Mouse (Mus musculus) kidney, postnatal 25 days (tissue): Measurements from ENCODE around the gene H2-Oa.

ENCODE experiments used
- DNase-seq, 2 experiments: peaks; one replicate each; pipeline ENCODE4 v3.0.0; 2021; ENCODE audit warnings: mixed read lengths in 2 of 2

The H2-Oa gene

GRCm38 (mm10) chr17:34092197-34092875 is at the start of gene H2-Oa:
Gene H2-Oa, plus strand, starts transcription at chr17:34092340.
- DNase-seq, result no peak

GRCm38 (mm10) chr17:34045941-34046340 is 46.2 kb upstream of the H2-Oa start:
- no peak for DNase-seq

- DNase-seq, result no peak
Measured at GRCm38 (mm10) chr17:34047404-34048050, 44.6 kb upstream of the H2-Oa start.

- no peak for DNase-seq
Measured at GRCm38 (mm10) chr17:34057224-34057623, 34.9 kb upstream of the H2-Oa start.

GRCm38 (mm10) chr17:34068864-34069263 is 23.3 kb upstream of the H2-Oa start:
- DNase-seq, result no peak

- no peak for DNase-seq
Measured at GRCm38 (mm10) chr17:34072091-34072490, 20.0 kb upstream of the H2-Oa start.

- DNase-seq, result peak; percentile 68 to 93
Measured at GRCm38 (mm10) chr17:34075271-34075670, 16.9 kb upstream of the H2-Oa start.

GRCm38 (mm10) chr17:34077549-34077948 is 14.6 kb upstream of the H2-Oa start:
- DNase-seq, result peak; percentile 74 to 89

- no peak for DNase-seq
Measured at GRCm38 (mm10) chr17:34078148-34078547, 14.0 kb upstream of the H2-Oa start.

- DNase-seq, result no peak
Measured at GRCm38 (mm10) chr17:34079002-34079401, 13.1 kb upstream of the H2-Oa start.

GRCm38 (mm10) chr17:34079621-34080020 is 12.5 kb upstream of the H2-Oa start:
- DNase-seq, result peak in 1 of 2 experiments; percentile 12

GRCm38 (mm10) chr17:34083104-34083503 is 9.0 kb upstream of the H2-Oa start:
- DNase-seq, result no peak

GRCm38 (mm10) chr17:34087386-34087785 is 4.8 kb upstream of the H2-Oa start:
- DNase-seq, result no peak

GRCm38 (mm10) chr17:34088124-34088523 is 4.0 kb upstream of the H2-Oa start:
- DNase-seq, result no peak

- DNase-seq, result peak in 1 of 2 experiments; percentile 44
Measured at GRCm38 (mm10) chr17:34090923-34091322, 1.2 kb upstream of the H2-Oa start.

GRCm38 (mm10) chr17:34093199-34093874 is 1.2 kb downstream of the H2-Oa start:
- DNase-seq, result peak; percentile 36 to 61

- no peak for DNase-seq
Measured at GRCm38 (mm10) chr17:34094283-34095035, 2.3 kb downstream of the H2-Oa start.

GRCm38 (mm10) chr17:34096497-34097010 is 4.4 kb downstream of the H2-Oa start:
- no peak for DNase-seq

GRCm38 (mm10) chr17:34097272-34097671 is 5.1 kb downstream of the H2-Oa start:
- DNase-seq, result no peak

GRCm38 (mm10) chr17:34098709-34099479 is 6.8 kb downstream of the H2-Oa start:
- peak; percentile 45 to 59 for DNase-seq

- peak; percentile 72 to 73 for DNase-seq
Measured at GRCm38 (mm10) chr17:34099531-34099930, 7.4 kb downstream of the H2-Oa start.

- no peak for DNase-seq
Measured at GRCm38 (mm10) chr17:34101185-34101584, 9.0 kb downstream of the H2-Oa start.
